Mouse (Mus musculus) embryo, embryonic 11.5 days (tissue): ENCODE measurements at regions not wholly inside any gene's neighbourhood (a gene's known extent, or its start where the extent isn't known, plus 50 kb on each side); places are given as distances from the start of the nearest gene placed in this dataset.

Experiments used
- DNase-seq: peaks from one replicate; pipeline ENCODE4 v3.0.0-alpha.2; 2012; ENCODE audit warnings: low read depth, low spot score

DNA sequence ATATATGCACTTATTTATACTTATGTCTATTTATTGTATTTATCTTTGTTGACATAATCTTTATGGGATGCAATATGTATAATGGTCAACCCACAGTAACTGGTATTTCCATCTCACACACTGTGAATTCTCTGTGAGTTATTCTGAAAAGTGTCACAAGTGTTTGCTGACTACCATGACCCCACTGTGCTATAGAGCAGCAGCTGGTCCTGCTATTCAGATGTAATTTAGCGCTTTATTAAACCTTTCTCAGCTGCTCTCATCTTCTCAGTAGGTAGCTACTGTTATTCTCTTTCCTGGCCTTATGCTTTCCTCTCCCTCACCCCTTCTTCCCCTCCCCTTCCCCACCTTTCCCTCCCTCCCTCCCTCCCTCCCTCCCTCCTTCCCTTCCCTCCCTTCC lies 296.0 kb upstream of the Dusp10 start:
- no peak for DNase-seq

DNA sequence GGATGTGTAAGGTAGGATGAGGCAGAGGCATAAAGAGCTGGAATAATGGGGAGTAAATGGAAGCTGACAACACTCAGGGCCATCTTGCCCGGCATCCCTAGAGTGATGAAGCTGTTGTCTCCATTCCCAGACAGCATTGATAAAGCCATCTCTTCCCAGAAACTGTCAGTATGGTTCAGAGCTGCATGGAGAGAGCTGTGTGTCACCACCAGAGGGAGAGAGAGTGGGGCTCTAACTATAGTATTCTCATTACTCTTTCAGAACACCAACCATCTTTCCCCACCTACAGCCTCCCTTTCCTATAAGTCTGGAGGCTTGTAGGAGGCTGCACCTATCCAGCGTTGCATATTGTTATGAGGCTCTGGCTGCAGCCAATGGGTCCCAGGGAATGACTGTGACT lies 264.0 kb upstream of the Dusp10 start:
- DNase-seq, result no peak

DNA sequence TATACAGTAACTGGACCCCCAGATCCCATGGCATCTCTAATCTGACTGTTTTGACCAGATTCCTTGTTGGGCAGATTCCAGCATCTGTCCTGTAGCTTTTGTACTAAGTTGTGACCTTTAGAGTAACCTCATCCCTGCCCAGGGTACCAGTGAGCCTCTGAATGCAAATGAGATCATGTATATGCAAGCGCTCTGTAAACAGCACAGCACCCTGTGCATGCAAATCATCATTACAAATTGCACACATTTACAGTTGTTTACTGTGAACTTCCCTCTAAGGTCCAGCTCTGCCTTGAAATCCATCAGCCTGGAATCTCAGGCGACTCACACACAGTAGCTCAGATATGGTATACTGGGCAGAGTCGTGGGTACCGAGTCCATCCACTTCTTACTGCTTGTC lies 258.6 kb upstream of the Dusp10 start:
- DNase-seq, result no peak

DNA sequence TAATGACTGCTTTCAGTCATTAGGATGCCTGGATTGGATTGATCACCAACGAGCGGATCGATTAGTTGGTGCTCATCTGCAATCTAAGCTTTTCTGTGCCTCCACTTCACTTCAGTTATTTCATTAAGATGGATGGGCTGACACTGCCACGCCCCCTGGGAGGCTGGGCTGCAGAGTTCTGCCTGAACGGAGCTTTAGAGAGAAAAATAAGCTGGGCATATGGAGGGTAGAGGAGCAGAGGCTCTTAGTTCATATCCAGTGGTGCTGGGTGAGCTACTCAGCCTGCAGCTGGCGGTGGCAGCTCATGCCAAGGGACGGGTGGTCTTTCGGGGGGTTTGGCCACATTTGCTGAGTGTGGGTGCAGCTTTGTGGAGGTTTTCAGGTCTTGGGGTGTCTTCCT lies 256.4 kb upstream of the Dusp10 start:
- no peak for DNase-seq

DNA sequence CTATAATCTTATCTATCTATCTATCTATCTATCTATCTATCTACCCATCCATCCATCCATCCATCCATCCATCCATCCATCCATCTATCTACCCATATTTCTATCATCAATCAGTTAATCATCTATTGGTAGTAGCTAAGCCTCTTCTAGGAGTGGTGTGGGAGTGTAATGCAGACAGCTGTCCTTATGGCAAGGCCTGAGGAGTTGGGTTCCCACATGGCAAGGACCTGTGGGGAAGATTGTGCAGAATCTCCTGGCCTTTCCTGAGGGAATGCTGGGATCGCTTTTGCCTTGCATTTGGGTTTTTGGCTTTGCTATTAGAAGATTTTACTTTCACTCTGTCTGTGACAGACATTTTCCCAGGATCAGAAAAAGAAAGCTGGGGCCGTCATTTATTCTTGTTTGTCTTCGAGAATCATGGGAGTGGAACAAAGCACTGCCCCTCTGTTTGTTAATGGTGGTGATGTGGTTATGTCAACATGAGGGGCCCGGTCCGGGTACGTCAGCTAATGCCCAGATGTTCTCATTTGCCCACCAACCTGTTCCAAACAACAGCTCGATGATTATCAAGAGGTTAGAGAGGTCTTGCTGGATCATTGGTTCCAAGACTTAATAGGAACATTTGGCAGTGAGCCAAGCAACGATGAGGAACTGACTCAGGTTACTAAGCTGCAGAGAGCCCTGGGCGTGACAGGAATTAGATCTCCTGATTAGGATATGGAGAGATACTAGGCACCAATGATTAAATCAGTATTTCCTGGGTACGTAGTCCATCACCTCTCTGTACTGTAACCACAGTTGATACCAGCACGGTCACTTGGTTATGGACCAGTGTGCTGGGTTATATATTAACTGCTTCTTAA lies 249.0 kb upstream of the Dusp10 start:
- DNase-seq, result peak; percentile 9

DNA sequence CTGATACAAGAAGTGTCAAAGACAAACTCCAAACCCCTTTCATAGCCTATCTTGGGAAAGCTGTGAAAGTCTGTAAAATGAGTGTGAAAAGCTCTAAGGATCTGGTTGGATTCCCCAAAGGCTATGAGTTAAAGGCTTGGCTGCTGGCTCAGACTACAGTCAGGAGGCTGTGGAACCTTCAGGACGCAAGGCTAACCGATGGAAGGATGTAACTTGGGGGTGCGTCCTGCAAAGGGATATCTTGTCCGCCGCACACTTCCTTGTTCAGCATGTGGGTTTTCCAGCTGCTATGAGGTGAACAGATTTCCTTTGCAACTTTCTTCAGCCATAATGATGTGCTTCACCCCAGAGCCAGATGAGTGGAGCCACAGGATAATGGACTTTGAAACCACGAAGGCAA lies 240.3 kb upstream of the Dusp10 start:
- DNase-seq, result no peak

DNA sequence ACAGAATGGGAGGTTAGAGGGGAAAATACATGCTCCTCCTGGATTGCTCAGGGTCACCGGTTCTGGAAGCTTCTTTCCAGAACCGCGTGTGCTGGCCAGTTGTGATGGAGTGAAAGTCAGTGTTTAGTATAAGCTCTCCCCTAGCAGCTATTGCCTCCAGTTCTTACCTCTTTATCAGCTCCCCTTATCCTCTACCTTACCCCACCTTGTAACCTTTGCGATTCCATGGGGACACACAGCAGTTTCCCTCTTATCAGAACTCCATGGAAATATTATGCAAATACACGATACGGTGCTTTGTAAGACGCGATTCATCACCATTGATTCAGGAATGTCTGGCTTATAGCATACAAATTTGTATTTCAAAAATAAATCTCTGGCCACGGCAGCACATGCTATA lies 232.9 kb upstream of the Dusp10 start:
- no peak for DNase-seq

DNA sequence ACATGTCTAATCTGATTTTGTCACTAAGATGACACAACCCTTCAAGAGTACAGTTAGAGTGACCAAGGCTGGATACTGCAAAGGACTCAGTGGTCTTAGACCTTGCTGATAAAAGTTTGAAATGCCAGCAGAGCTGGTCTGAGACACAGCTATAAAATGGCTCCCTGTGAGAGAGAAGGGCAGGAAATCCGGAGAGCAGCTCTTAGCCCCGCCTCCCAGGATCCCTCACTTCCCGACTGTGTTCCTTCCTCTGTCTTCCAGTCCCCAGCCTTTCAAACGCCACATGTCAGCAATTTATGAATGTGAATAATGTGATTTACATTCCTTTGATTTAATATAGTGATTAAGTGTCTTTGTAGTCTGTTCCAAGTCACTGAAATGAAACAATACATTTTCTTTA lies 232.3 kb upstream of the Dusp10 start:
- DNase-seq, result no peak

DNA sequence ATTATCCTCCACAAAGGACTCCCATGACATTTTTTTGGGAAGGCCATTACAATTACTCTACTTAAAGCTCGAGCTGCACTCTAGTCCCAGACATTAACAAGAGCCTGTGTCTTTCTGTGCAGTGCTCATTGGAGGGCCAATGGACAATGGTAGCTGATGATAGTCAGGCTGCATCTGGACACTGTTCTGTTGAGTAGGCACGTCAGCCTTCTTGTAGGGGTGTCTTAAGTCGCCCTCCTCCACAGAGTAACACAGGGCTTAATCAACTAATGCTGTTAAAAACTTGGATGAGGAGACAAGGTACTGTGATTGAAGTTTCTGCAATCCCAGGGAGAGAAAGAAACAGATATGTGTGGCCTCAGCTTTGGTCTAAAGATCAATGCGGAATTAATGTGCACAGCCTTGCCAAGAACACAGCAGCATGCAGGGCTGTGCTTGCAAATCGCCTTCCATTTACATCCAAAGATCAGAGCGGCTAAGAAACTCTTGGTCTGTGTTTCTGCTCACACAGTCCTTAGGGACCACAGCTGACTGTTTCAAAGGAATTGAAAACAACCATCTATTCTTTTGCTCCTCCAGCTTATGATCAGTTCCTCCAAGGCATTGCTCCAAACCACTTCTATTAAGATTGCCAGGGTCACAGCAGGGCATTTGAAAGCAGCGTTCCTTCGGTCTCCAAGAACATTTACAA lies 229.5 kb upstream of the Dusp10 start:
- DNase-seq, result no peak

DNA sequence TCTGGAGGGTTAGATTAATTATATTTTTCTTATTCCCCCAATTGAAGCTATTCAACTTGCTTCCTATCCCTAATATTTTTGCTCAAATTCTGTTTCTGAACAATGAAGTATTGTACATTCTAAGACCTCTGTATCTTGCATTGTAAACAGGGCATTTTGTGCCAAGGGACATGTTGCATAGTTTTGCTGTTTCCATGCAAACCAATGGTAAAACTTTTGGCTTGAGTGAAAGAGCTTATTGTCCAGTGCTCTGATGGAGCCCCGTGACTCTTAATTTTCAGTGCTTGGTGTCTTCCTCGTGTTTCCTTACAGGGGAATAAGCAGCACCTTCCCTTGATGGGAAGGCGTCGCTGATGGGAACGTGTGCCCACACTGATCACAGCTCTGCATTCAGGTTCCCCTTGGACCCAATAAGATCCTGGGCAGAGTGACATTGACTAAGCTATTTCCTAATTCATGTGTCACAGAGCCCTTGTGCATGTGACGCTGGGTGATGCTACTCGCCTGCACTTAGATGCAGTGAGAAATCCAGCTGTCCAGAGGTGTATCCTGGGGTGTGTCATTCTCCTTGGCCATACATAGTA lies 220.8 kb upstream of the Dusp10 start:
- DNase-seq, result no peak

DNA sequence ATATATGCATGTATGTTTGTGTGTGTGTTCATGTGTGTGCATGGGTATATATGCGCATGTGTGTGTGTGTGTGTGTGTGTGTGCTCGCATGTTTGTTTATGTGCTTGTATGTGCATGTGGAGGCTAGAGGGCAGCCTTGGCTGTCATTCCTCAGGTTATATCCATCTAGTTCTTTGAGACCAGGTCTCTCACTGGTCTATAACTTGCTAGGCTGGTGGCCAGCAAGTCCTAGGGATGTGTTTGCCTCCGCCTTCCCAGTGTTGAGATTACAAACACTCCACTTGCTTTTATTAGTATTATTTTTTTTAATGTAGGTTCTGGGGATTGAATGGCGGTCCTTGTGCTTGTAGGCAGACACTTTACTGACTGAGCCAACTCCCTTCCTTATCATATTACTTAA lies 219.8 kb upstream of the Dusp10 start:
- DNase-seq, result no peak

DNA sequence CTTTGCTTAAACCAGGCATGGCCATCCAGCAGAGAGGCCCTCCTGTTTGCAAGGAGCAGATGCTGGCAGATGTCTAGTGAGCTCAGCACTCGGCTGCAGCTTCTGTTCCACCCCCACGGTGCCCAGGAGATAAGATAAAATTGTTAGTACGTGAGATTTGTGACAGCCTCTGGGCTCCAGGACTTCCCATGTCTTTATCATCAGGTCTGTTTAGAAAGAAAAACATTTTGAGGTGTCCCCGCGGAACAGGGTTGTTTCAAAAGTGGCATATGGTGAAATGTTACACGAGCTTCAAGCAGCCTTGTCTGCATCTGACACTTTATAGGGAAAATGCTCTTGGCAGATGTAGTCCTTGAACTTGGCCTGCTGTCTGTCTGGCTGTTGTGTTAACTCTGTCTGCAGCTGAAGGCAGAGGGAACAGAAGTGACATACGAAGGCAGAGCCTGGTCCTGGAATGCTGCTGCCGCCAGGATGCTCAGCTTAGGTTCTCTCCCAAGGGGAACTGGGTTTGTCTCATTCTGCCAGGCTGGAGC lies 219.1 kb upstream of the Dusp10 start:
- DNase-seq, result no peak

DNA sequence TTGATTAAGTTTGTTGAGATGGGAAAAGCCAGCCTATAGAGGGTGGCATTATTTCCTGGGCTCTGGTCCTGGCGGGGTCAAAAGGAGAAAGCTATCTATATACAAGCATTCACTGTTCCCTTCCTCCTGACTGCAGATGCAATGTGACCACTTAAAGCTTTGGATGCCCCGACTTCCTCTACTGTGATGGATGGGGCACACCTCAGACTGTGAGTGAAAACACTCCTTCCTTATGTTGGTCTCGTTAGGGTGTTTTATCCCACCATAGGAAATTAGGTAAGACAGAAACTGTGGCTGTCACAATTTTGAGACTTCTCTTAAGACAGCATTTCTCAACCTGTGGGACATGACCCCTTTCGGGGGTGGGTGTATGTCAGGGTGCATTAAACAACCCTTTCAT lies 210.8 kb upstream of the Dusp10 start:
- DNase-seq, result no peak

DNA sequence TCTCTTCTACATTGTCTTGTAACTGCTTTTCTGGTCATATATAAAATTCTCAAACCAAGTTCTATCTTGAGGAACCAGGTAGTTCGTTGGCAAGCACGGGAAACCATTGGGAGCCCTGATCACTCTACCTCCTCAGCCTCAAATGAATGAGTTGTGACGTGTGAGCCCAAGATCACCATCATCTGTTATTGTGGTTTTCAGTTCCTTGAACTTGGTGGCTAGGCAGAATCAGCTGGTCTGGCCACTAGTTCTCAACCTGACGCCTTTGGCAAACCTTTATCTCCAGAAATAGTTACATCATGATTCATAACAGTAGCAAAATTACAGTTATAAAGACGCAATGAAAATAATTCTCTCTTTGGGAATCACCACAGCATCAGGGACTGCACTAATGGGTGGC lies 209.7 kb upstream of the Dusp10 start:
- no peak for DNase-seq

DNA sequence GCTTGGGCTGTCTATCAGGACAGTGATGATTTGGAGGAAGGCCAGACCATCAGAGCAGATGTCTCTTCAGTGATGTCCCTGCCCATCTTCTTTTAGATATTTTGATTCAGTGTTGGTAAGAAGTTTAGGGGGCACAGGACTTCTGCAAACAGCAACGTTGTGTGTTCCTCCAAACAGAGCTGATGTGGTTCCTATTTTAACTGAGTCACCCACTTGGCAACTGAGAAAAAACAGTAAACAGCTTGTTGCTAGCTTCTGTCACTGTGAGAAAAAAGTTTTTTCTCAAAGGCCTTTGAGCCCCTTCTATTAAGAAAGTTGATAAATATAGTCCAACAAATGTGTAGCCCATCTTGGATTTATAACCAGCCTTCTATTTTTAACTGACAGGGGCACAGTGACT lies 209.3 kb upstream of the Dusp10 start:
- no peak for DNase-seq

DNA sequence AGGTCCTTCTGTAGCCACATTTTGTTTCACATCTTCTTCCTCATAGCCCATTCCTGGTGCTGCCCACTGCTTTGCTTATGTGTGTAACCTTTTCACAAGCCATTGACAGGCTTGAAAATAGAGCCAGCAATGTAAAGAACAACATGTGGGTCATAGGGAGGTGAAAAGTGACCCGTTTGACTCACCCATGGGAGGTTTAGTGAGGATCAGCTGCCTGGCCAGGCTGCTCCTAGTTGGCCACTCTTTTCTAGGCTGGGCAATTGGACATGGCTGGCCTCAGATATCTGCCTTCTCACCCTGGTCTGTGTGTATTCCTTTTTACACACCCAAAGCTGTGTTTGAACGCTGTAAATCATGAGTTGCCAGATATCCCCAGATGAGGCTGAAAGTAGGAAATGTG lies 208.8 kb upstream of the Dusp10 start:
- DNase-seq, result no peak

DNA sequence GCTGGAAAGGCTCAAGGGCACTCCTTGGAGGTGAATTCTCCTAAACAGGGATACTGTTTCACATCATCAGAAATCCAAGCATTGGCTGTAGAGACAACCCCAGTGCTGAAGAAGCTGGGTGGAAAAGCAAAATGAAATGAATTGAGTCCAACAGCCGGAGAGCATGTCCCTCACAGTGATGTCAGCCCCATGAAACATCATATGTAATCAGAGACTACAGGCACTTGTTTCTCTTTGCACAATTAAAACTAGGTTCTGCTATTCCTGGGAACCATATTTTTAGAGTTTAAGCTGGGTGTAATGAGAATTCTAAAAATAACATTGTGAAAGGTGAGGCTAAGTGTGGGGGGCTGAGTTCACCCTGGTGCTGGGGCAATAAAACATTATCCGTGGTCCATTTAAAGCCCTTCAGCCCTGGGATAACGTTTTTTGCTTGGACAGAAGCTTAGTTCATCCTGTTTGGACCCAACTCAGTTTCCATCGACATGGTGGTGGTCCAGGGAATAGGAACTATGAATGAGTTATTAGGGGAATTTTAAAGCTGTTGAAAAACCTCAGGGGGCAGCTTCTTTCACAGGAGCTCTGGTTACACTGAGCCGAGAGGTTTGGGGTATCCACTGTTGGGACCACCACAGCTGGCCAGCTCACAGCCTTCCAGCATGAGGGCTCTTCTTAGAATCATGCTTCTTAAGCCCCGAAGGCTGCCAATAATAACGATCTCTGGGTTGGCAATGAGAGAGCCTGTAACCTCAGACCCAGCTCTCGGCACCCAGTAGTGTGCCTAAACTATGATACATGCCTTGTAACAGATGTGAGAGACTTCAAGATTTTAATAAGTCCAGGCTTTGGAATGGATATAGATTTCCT lies 206.0 kb upstream of the Dusp10 start:
- no peak for DNase-seq

DNA sequence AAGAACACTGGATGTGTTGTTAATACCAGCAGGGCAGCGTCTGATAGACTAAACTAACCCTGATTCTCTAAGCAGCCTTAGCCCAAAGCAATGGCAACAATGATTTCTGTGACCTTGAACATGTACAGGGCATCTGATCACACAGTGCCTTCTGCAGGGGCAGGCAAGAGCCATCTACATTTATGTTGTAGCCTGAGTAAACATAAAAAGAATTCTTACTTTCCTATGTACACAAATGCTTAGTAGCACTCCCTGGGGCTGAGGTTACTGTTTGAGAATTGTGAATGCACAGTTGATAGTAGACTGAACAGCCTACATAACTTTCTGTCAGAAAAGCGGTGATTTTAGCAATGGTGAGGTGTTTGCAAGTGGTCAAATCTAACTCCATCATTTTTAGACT lies 204.9 kb upstream of the Dusp10 start:
- DNase-seq, result no peak

DNA sequence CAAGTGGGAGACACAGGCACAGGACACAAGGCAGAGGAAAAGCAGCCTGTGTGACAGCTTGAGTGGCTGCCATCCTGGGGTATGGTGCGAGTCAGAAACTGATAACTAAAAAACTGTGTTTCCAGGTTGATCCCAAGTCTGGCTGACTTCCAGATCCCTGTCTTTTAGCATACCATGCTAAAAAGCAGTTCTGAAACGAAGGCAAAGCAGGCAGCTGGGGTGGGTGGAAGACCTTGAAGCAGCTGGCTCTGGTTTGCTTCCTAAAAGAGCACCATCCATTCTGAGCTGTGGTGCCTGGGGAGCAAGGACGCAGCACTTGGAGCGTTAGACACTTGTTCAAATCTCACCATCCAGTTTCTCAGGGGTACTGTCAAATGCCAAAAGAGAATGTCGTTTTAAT lies 192.5 kb upstream of the Dusp10 start:
- DNase-seq, result no peak

DNA sequence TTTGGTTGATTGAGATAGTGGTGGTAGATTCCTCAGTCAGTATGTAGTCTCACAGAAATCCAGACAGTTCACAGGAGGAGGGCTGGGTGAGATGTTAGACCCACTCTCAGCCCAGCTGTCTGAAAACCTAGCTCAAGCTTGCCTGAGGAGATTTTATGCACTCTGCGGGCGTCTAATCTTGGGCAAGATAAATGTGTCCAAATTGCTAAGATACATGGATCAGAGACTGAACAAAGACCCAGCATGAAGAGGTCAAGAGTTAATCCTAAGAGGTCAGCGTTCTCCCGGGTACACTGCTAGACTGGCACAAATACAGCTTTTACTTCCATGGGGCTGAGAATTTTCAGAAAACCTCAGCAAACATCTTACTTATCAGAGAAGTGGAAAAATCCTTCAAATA lies 186.8 kb upstream of the Dusp10 start:
- DNase-seq, result no peak

DNA sequence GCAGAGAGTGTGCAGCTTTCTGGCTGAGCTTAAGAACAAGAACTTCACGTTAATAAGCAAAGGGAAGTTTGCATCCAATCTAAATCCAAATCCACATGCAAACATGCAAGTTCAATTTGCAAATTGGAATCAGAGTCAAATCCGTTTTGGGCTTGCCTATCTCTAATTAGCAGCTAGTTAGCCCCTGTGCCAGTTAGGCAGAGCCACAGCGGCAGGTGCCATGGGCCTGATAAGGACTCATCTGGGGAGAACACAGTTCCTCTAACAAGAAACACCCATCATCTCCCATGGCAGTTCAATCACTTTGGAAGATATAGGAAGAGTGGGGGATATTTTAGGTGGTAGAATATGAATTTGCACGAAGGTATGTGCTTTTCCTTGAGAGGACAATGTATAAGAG lies 168.0 kb upstream of the Dusp10 start:
- no peak for DNase-seq
